Mouse (Mus musculus) yolk sac, embryonic 10.5 days (tissue): Measurements from ENCODE around the gene Tbc1d2b.

Source experiments
- DNase-seq: peaks from one replicate; pipeline ENCODE4 v3.0.0-alpha.2; 2017; ENCODE audit warnings: low spot score

The Tbc1d2b gene

DNA sequence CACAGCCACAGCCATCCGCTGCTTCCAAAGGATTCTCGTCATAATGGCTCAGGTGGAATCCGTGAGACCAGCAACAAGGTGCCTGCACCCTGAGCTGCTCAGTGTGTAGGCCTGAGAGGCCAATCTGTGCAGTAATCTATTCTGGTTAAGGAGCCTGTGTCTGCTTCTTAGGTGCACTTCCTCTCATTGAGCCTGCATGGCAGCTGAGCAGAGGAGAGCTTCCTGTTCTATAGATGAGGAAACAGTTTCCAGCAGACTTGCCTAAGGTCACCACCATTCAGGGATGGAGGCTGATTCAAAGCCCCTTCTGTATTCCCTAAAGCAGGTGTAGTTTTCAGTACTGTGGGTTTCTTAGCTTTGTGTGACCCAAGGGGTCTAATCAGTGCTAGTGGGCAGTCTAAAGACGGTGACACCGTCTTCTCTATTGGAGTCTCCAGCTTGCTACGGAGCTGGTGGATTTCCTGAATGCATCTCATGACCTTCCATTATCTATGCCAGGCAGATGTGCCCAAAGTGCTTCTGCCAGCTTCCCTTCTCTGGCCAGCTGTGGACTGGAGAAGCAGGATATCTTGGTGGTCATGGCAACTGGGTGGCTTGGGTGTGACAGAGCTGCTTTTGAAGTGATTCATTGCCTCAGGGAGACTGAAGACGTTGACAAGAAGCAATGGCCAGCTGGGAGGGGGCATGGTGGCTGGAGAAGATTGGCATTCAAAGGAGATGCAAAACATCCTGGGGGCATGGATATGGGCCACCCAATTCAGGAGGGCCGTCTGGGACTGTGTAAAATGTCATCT, 97.9 kb downstream of the Tbc1d2b start:
- no peak for DNase-seq

DNA sequence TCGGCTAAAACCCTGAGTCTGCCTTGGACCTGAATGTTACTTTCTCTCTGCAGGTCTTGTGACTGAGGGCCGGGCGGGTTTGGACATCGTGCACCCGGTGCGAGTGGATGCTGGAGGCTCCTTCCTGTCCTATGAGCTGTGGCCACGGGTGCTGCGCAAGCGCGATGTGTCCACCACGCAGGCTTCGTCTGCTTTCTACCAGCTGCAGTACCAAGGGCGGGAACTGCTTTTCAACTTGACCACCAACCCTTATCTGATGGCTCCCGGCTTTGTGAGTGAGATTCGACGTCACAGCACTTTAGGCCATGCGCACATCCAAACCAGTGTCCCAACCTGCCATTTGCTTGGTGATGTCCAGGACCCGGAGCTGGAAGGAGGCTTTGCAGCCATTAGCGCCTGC, 99.2 kb downstream of the Tbc1d2b start:
- no peak for DNase-seq

DNA sequence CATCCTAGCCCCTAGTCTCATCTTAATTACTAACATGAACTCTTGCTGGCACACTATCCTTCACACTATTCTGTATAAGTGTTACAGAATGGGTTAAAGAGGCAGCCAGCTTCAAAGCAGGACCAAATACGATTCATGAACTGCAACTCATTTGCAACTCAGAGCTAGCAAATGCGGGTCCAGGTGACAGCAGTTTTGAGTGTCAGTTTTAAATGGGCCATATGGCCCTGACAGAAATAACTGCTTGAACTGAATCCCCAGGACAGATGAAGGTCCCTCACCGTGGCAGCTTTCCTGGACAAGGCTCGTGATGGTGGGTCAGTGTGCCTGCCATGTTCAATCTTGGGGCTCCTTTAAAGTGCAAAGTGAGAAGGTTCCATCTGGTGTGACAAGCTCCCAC, 100.6 kb downstream of the Tbc1d2b start:
- DNase-seq = no peak

DNA sequence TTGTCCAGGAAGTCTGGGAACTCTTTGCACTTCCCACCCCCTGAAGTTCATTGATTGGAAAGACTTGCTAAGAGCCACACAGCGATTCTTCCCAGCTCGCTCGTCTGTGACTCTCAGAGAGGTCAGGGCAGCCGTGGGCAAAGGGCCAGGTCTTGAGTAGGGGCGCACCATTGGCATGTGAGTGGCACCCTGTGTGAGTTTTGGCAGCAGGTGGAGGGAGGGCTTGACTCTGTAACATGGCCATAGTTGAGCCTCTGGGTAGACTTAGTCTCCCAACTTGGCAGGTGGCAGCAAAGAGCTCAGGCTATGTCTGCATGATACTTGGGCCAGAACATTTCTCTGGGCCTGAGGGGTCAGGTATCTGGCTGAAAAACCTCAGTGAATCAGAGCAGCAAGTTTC, 104.0 kb downstream of the Tbc1d2b start:
- no peak for DNase-seq

DNA sequence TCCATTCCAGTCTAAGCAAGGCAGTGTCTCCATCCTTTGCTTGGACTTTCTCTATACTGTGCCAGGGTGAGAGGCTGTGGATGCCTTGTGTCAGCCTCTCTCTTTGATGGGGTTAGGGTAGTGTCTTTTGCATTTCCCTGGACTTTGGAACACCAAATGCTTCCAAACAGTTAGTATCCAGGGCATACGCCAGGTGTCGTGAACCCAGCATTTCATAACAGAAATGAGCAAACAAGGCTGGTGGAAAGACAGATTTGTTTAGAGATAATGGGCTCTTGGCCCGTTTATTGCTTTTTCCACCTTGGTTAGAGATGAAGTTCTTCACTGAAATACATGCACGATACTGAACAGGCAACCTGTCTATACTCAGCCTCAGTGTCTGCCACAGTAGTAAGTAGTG, 105.0 kb downstream of the Tbc1d2b start:
- DNase-seq = no peak

DNA sequence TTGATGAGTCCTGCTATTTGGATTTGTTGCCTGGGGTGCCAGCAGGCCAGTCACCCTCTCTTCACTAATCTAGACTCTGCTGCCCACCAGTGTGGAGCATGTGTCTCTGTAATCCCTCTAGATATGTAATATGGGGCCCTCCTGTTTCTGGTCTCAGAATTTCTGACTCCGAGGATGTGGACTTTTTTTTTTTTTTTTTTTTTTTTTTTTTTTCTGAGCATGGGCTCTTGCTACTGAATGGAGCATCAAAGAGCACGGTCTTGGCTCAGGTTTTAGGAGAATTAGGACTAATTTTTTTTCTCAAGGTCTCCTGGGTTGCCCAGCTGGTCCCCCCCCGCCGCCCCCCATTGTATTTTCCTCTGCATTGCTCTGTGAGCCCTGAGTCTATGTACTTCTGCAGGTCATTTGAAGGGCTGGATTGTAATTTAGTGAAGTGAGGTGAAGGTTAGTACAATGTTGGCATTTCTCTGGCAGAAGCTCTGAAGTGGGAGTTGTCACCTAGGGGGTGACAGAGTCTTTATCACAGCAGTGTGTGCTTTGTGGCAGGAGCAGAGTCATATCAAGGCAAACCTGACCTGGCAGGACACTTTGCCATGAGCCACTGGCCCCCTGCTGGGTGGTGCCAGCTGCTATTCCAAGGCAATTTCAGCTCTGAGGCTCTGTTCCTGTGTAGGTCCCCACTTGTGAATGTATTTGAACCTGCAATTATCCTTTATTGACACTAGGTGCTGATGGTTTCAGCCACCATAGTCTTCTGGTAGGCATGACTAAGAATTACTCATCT, 105.7 kb downstream of the Tbc1d2b start:
- DNase-seq = no peak

DNA sequence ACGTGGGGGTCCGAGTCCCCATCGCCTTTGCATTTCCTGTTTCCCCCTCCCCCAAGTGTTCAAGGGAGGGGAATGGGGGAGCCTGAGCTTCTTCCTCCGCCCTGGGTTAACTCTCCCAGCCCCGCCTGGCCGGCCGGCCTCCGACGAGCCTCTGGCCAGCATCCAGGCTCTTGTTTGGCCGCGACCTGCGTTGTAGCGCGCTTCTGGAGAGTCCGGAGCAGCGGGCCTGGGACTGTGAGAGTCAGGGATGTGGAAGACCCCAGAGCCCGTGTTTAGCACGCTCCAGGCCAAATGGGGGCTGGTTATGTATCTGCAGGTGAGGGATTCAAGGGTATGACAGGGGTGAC, 106.9 kb downstream of the Tbc1d2b start:
- peak; percentile 24 for DNase-seq

DNA sequence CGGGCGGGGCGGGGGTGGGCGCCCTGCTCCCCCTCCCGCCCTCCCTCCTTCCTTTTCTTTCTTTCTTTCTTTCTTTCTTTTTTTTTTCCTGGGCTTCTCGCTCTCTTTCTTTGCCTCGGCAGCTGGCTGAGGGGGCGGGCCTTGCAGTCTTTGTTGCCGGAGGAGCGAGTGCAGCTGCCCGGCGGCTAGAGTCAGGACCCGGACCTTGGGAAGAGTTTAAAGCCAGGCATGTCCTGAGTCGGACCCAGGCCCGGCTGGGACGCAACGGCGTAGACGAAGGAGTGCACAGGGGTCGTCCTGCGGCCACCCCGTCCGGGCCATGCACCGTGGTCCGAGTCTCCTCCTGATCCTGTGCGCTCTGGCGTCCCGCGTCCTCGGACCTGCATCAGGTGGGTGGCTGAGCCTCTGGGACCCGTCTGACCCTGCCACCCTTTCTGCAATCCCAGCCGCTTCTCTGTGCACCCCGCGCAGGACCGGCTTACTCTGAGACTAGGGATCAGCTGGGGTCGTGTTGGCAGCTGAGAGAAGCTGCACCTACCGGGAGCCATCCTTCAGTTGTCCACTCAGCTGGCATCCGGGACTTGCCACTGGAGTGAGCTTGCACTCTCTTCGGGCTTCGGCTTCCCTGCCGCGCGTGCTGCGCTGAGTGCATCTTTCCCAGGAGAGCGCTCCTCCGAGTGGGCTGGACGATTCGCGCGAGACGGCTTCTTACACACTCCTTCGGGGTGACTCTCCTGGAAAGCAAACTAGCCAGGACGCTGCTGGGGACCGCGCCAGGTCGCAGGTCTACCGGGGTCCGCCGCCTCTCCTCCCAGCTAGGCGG, 107.5 kb downstream of the Tbc1d2b start, which contains the start of gene Adamts7:
TSS of gene Adamts7 (plus strand) at position 144 of the 823 bp plus-strand sequence.
- peak; percentile 57 for DNase-seq

DNA sequence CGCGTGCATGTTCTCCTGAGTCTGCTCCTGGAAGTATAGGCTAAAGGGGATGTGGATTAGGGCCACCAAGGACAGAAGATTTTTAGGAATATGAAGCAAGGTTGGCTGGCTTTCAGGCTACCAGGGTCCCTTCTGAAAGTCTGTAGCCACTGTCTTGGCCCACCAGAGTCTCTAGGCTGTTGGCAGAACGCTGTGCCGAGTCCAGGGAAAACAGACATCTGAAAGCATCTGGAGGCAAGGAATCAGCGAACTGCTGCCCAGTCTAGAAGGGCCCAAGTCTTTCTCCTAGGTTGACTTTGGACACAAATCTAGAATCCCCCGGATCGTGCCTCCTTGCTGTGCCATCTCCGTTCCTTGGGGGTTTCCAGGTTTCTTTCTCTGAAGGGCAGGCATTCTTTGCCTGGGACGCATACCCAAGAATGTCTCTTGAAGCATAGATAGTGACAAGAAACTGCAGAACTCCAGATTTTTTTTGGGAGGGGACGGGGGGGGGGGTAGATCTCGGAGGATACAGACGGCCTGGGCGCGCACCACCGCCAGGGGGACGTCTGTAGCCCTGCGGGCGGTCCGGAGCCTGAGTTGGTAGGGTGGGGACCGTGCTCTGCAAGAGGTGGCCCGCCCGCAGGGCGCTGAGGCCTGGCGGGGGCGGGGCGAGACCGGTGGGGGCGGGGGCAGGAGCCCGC, 108.2 kb downstream of the Tbc1d2b start:
- DNase-seq = peak; percentile 62
